Mouse (Mus musculus) forebrain, embryonic 16.5 days (tissue): Measurements from ENCODE around the gene Tex45. TPM values are rescaled to one million over a fixed set of nuclear protein-coding genes. Genes with fewer than 3 reads are reported as not detected.
A peak's percentile ranks its signal among the peaks of the same experiment; 100 is the strongest.

ENCODE experiments used
- ATAC-seq: fragments of 200-750 bp; cut with Nextera tagmentation; 2 replicates; pipeline ENCODE4 v1.8.0; 2017; ENCODE audit warnings: mild to moderate bottlenecking, moderate library complexity
- H3K27ac ChIP-seq: fragments of 300-500 bp; sonication (generic); 2 replicates; pipeline ENCODE4 v1.5.1; 2014; ENCODE audit warnings: low read length, control low read depth
- H3K27me3 ChIP-seq: fragments of 300-500 bp; sonication (generic); replicated peaks from 2 replicates; pipeline ENCODE4 v1.6.1; 2014; ENCODE audit warnings: low read length; ENCODE audit not compliant: control insufficient read depth, insufficient read depth
- H3K36me3 ChIP-seq: fragments of 300-500 bp; sonication (generic); 2 replicates; pipeline ENCODE4 v1.6.1; 2014; ENCODE audit not compliant: control insufficient read depth, insufficient read depth
- H3K4me1 ChIP-seq: fragments of 300-500 bp; sonication (generic); replicated peaks from 2 replicates; pipeline ENCODE4 v1.6.1; 2014; ENCODE audit warnings: low read length; ENCODE audit not compliant: control insufficient read depth, insufficient read depth
- H3K4me2 ChIP-seq: fragments of 300-500 bp; sonication (generic); 2 replicates; pipeline ENCODE4 v1.6.1; 2014; ENCODE audit warnings: mild to moderate bottlenecking, low read length, control low read depth
- H3K4me3 ChIP-seq: fragments of 300-500 bp; sonication (generic); replicated peaks from 2 replicates; pipeline ENCODE4 v1.5.1; 2014; ENCODE audit warnings: mild to moderate bottlenecking, low read length, control low read depth
- H3K9ac ChIP-seq: fragments of 300-500 bp; sonication (generic); replicated peaks from 2 replicates; pipeline ENCODE4 v1.6.1; 2014; ENCODE audit warnings: low read depth, low read length, control low read depth
- H3K9me3 ChIP-seq: fragments of 300-500 bp; sonication (generic); 2 replicates; pipeline ENCODE4 v1.6.1; 2016; ENCODE audit warnings: low read length; ENCODE audit not compliant: control insufficient read depth
- WGBS: fragments of 180-500 bp; shearing (Covaris S2); extraction: QIAGEN DNeasy Blood & Tissue Kit; methylation state at CpG from one replicate; pipeline ENCODE4 v1.1.7; 2014; 5-methylcytosine and 5-hydroxymethylcytosine counted together
- polyA plus RNA-seq: library from polyadenylated mRNA; unstranded; fragments of >200 nt; fragmentation: Nextera tagmentation; extraction: Ambion mirVana; gene quantifications from 2 replicates; pipeline ENCODE4 v1.2.1, GENCODE M21; 2015

Tex45 gene
- 0.16 TPM in 2 replicates for polyA plus RNA-seq

DNA sequence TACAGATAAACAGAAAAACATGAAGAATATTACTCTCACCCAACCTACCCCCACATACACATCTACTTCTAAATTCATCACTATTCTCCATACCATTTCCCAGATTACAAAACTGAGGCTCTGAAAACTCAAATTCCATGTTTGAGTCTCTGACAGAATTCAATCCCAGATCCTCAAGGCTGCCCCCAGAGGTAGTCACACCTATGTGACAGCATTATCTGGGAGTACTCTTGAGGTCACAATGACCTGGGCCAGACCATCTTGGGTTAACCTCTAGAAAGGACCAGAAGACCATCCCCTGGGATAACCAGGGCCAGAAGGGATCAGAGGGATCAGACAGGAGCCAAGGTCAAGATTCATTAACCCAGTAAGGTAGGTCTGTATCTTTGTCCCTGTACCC is at the start of gene Tex45:
Tex45 (plus strand) TSS at position 301 of the 400 bp plus-strand sequence.
- no peak within 1 kb of the TSS for H3K9ac ChIP-seq
- no peaks in the 10 kb centered on the region for H3K9me3 ChIP-seq
- no peak within 1 kb of the TSS for H3K4me2 ChIP-seq
- no peaks in the 10 kb centered on the region for H3K36me3 ChIP-seq
- H3K4me1 ChIP-seq: peaks cover 7% of the 10 kb centered on the region; the same call in 1 of the 2 replicates
- no peak within 1 kb of the TSS for H3K27ac ChIP-seq
- H3K4me3 ChIP-seq: no peak within 1 kb of the TSS
- no peak for ATAC-seq
- no peaks in the 10 kb centered on the region for H3K27me3 ChIP-seq

DNA sequence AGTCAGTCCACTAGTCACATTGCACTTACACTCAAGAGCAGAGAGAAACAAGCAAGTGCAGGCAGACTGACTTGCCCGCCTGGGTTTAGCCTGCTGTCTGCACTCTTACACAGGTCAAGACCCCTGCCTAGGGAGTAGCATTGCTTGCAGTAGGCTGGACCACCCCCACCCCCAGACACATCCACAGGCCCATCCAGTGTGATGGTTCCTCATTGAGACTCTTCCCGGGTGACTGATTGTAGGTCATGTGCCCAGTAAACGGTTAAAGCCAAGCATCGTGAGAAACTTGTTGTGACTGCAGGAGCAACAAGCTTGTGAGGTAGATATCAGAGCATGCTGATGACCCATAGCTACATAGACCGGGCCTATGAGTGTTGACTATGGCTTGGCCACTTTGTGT is 49.2 kb upstream of the Tex45 start:
- H3K9me3 ChIP-seq: no peaks in the 10 kb centered on the region
- H3K27me3 ChIP-seq: no peaks in the 10 kb centered on the region
- H3K27ac ChIP-seq: no peak overlapping the region
- H3K9ac ChIP-seq: no peak overlapping the region
- WGBS: 95% methylated on average over 5 of the region's 5 CpGs
- peaks cover 10% of the 10 kb centered on the region for H3K4me1 ChIP-seq
- H3K36me3 ChIP-seq: no peaks in the 10 kb centered on the region
- ATAC-seq: 0 out of 2 replicates have a peak, but pooled peaks have one; percentile 22
- H3K4me2 ChIP-seq: no peak overlapping the region
- no peak overlapping the region for H3K4me3 ChIP-seq

DNA sequence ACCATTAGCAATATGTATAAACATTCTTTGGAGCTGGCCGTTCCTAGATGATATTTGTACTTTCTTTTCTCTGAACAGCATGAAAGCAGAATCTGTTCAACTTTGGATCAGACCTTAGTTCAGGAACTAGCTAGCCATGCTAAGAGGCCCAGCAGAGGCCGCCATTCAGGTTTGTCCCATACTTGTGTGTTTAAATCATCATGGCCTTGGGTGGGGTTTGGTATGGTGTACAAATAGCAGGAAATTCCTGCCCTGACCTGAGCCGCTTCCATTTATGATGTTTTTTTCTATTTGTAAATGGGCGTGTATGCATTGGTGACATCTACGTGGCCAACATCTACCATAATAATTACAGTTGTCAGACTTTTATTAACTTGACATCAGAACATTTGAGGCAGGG is 45.4 kb upstream of the Tex45 start:
- 96% methylated on average over 5 of the region's 5 CpGs for WGBS
- H3K4me2 ChIP-seq: no peak overlapping the region
- H3K9ac ChIP-seq: no peak overlapping the region
- H3K27ac ChIP-seq: no peak overlapping the region
- H3K4me3 ChIP-seq: no peak overlapping the region
- H3K9me3 ChIP-seq: no peaks in the 10 kb centered on the region
- ATAC-seq: no peak
- H3K36me3 ChIP-seq: no peaks in the 10 kb centered on the region
- H3K27me3 ChIP-seq: no peaks in the 10 kb centered on the region
- H3K4me1 ChIP-seq: no peaks in the 10 kb centered on the region

DNA sequence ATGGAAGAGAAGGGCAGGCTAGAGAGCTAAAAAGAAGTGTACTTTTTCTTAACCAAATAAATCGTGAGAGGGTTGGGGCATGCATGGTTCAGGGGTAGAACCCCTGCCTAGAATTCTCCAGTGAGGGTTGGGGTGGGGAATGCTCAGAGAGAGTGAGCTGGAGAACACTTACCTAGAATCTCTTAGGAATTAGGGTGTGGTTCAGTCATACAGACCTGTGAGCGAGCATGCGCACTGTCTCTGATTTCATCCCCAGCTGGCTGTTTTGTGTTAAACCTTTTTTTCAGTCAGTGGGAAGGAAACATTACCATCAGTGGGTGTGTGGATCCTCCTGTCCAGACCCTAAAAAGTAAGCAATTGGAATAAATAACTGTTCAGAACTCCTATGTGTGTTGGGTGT is 44.5 kb upstream of the Tex45 start:
- Histone ChIP-seq H3K9ac (no peak overlapping the region), H3K4me1 (no peaks in the 10 kb centered on the region), H3K27me3 (no peaks in the 10 kb centered on the region), H3K9me3 (no peaks in the 10 kb centered on the region), H3K4me3 (no peak overlapping the region), H3K27ac (no peak overlapping the region), H3K4me2 (no peak overlapping the region), H3K36me3 (peaks cover 5% of the 10 kb centered on the region; the same call in 1 of the 2 replicates)
- 91% methylated on average over 3 of the region's 3 CpGs for whole genome bisulfite sequencing
- no peak for ATAC-seq

DNA sequence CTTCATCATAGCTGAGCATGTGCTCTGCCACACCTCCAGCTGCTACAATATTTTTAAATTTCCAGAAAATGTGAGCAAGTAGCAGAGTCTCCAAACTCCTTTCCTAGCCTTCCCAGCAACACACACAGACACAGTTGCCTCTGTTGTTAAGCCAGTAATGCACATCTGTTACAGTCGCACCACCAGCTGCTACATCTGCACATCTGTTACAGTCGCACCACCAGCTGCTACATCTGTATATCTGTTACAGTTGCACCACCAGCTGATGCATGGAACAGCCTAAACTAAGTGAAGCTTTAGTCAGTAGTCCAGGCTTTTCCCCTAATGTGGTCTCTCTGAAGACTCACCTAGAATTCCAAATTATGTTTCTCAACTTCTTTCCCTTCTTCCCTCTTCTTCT is 42.2 kb upstream of the Tex45 start:
- 91% methylated on average over 2 of the region's 2 CpGs for WGBS
- ATAC-seq: no peak

DNA sequence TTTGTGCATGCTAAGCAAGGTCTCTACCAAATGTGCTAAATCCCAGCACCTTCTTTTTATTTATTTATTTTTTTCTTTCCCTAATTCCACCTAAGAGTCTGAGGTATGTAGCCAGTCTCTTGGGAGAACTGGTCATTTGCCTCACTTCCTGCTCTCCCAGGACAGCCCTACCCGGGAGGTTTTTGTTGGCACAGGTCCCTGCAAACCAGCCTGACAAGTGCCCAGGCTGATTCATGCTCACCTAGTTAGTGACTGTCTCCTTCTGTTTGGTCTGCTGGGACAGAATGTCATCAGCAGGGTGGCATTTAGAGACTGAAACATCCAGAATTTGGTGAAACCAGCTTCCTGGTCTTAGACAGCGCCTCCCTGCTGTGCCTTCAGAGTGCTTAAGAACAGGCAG is 40.7 kb upstream of the Tex45 start:
- H3K27me3 ChIP-seq: no peaks in the 10 kb centered on the region
- H3K4me1 ChIP-seq: no peaks in the 10 kb centered on the region
- no peaks in the 10 kb centered on the region for H3K9me3 ChIP-seq
- no peak overlapping the region for H3K4me3 ChIP-seq
- H3K9ac ChIP-seq: no peak overlapping the region
- no peak overlapping the region for H3K27ac ChIP-seq
- no peak for ATAC-seq
- WGBS: 73% methylated on average over 2 of the region's 2 CpGs
- H3K36me3 ChIP-seq: peaks cover 19% of the 10 kb centered on the region
- no peak overlapping the region for H3K4me2 ChIP-seq

More for the DNA sequence above, 42.2 kb upstream of the Tex45 start:
- no peak overlapping the region for H3K4me3 ChIP-seq
- H3K27ac ChIP-seq: no peak overlapping the region
- no peak overlapping the region for H3K9ac ChIP-seq
- H3K9me3 ChIP-seq: no peaks in the 10 kb centered on the region
- peaks cover 14% of the 10 kb centered on the region for H3K36me3 ChIP-seq
- no peak overlapping the region for H3K4me2 ChIP-seq
- H3K27me3 ChIP-seq: no peaks in the 10 kb centered on the region
- no peaks in the 10 kb centered on the region for H3K4me1 ChIP-seq

DNA sequence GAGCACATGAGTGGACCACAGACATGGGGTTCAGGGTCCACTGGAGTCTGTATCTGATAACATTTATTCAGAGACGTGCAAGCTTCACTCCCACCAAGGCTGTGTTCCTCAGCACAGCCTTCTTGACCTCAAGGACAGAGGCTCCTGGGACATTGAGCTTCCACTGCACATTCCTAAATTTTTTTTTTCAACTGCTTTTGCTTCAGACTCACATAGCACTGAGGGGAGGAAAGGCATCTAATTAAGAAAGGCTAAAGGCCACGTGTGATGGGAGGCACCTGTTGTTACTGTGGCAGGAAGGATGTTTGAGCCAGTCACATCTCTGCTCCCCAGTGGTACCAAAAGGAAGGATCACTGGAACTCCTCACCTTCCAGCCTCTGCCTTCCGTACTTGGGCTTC is 39.5 kb upstream of the Tex45 start:
- H3K27me3 ChIP-seq: no peaks in the 10 kb centered on the region
- H3K9me3 ChIP-seq: no peaks in the 10 kb centered on the region
- no peak overlapping the region for H3K4me2 ChIP-seq
- no peaks in the 10 kb centered on the region for H3K4me1 ChIP-seq
- H3K9ac ChIP-seq: no peak overlapping the region
- no peak overlapping the region for H3K4me3 ChIP-seq
- WGBS: 88% methylated on average over 3 of the region's 3 CpGs
- no peak overlapping the region for H3K27ac ChIP-seq
- peaks cover 25% of the 10 kb centered on the region for H3K36me3 ChIP-seq
- no peak for ATAC-seq

DNA sequence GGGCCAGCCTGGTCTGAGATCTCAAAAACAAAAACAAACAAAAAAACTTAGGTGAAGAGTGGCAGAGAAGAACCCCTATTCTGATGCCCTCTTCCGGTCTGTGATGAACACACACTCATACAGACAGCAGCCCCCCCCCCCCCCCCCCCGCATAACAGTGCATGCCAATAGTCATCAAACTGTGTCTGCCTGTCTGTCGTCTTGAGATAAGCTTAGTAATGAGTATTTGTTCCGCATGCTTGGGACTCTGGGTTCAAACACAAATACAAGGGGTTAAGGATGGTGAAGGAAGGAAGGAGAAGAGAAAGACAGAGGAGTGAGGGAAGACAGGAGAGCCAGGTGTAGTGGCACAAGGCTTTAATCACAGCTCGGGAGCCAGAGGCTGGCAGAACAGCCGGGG is 34.2 kb upstream of the Tex45 start:
- Histone ChIP-seq H3K27me3 (no peaks in the 10 kb centered on the region), H3K36me3 (peaks cover 42% of the 10 kb centered on the region), H3K9me3 (no peaks in the 10 kb centered on the region), H3K27ac (no peak overlapping the region), H3K4me3 (no peak overlapping the region), H3K9ac (no peak overlapping the region), H3K4me2 (no peak overlapping the region), H3K4me1 (no peaks in the 10 kb centered on the region)
- no peak for ATAC-seq
- WGBS: 86% methylated on average over 5 of the region's 6 CpGs

DNA sequence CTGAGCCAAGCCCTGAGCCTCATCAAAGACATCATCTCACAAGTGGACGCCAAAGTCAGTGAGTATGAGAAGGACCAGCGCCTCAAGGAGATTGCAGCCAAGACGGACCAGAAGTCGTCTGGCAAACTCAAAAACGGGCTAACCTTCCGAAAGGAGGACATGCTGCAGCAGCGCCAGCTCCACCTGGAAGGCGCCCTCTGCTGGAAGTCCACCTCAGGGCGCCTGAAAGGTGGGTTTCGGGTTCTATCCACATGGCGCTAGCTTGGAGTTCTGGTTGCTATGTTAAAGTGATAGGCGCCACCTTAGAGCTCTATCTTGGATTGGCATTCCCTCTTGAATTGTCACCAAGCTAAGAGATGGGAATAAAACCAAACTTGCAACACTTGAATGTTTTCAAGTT is 31.2 kb upstream of the Tex45 start:
- no peak for ATAC-seq
- H3K4me1 ChIP-seq: no peaks in the 10 kb centered on the region
- no peak overlapping the region for H3K27ac ChIP-seq
- H3K36me3 ChIP-seq: peaks cover 31% of the 10 kb centered on the region
- H3K9me3 ChIP-seq: no peaks in the 10 kb centered on the region
- 75% methylated on average over 12 of the region's 12 CpGs for WGBS
- no peak overlapping the region for H3K4me3 ChIP-seq
- no peak overlapping the region for H3K9ac ChIP-seq
- no peaks in the 10 kb centered on the region for H3K27me3 ChIP-seq
- H3K4me2 ChIP-seq: no peak overlapping the region

DNA sequence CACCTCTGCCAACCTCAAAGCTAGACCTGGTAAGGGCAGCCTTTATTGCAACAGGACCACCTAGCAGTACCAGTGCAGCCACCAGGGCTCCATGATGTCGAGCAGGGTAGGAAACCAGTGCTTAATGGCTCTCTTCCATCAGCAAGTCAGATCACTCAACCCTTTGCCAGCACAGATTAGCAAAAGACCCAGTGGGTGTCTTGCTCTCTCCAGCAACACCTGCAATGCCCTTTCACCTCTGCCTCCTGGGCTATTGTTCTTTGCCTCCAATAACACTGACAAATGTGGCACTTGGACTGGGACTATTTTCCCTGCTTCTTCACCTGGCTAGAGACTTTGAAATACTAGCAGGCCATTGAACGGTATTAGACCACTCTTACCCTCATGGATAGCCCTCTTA is 21.4 kb upstream of the Tex45 start:
- Histone ChIP-seq H3K4me1 (no peaks in the 10 kb centered on the region), H3K9me3 (no peaks in the 10 kb centered on the region), H3K27ac (no peak overlapping the region), H3K27me3 (no peaks in the 10 kb centered on the region), H3K4me2 (no peak overlapping the region), H3K36me3 (peaks cover 33% of the 10 kb centered on the region), H3K4me3 (no peak overlapping the region), H3K9ac (no peak overlapping the region)
- no peak for ATAC-seq
- WGBS: 87% methylated on average over 2 of the region's 2 CpGs
